Mouse (Mus musculus): ENCODE results near the gene Cenpn. TPM values are rescaled to one million over a fixed set of nuclear protein-coding genes. Genes with fewer than 3 reads are reported as not detected.

Cenpn gene
- polyA plus RNA-seq, 1 experiment from 2014 or later, result 29.5 TPM

- no peaks in the 10 kb centered on the region for H3K9me3 ChIP-seq
- peak overlapping the region; percentile 74 for H3K9ac ChIP-seq
- ATAC-seq, result peak; percentile 76
- peak overlapping the region; percentile 95 for H3K4me3 ChIP-seq (replicated peaks)
- peak overlapping the region; percentile 96 for H3K4me2 ChIP-seq (replicated peaks)
- H3K27me3 ChIP-seq (replicated peaks), result no peaks in the 10 kb centered on the region
- H3K4me1 ChIP-seq (replicated peaks), result peaks cover 13% of the 10 kb centered on the region
- H3K27ac ChIP-seq, result 0 out of 2 replicates have a peak overlapping the region, but pooled peaks have one; percentile 23
- no peaks in the 10 kb centered on the region for H3K36me3 ChIP-seq
- under 1% methylated on average over 62 of the region's 62 CpGs for WGBS
These were observed 22.2 kb downstream of the Cenpn start for GRCm38 (mm10) chr8:116943555-116944384.

- 13% methylated on average over 4 of the region's 4 CpGs for WGBS
- ATAC-seq, result no peak
- no peaks in the 10 kb centered on the region for H3K27me3 ChIP-seq (replicated peaks)
- peaks cover 13% of the 10 kb centered on the region for H3K4me1 ChIP-seq (replicated peaks)
- H3K4me2 ChIP-seq (replicated peaks), result peak overlapping the region; percentile 96
- H3K9me3 ChIP-seq, result no peaks in the 10 kb centered on the region
- H3K4me3 ChIP-seq (replicated peaks), result peak overlapping the region; percentile 95
- H3K27ac ChIP-seq, result no peak overlapping the region
- H3K9ac ChIP-seq, result peak overlapping the region; percentile 74
- H3K36me3 ChIP-seq, result no peaks in the 10 kb centered on the region
These were observed 22.8 kb downstream of the Cenpn start for GRCm38 (mm10) chr8:116944385-116944696.

- H3K27ac ChIP-seq, result no peak overlapping the region
- WGBS, result 83% methylated on average over 9 of the region's 9 CpGs
- H3K36me3 ChIP-seq, result no peaks in the 10 kb centered on the region
- peaks cover 13% of the 10 kb centered on the region for H3K4me1 ChIP-seq (replicated peaks)
- no peak overlapping the region for H3K9ac ChIP-seq
- no peaks in the 10 kb centered on the region for H3K27me3 ChIP-seq (replicated peaks)
- no peaks in the 10 kb centered on the region for H3K9me3 ChIP-seq
- H3K4me3 ChIP-seq (replicated peaks), result no peak overlapping the region
- no peak overlapping the region for H3K4me2 ChIP-seq (replicated peaks)
- ATAC-seq, result no peak
These were observed 23.8 kb downstream of the Cenpn start for GRCm38 (mm10) chr8:116945169-116945910.

- WGBS, result 71% methylated on average over 21 of the region's 21 CpGs
These were observed 24.8 kb downstream of the Cenpn start for GRCm38 (mm10) chr8:116946268-116946838.

GRCm38 (mm10) chr8:116946851-116947250 lies 25.3 kb downstream of the Cenpn start:
- Histone ChIP-seq H3K36me3 (no peaks in the 10 kb centered on the region), H3K27ac (no peak overlapping the region), H3K4me2 (replicated peaks) (peak overlapping the region; percentile 28; the same call in 1 of the 2 replicates), H3K4me1 (replicated peaks) (peaks cover 17% of the 10 kb centered on the region), H3K9me3 (no peaks in the 10 kb centered on the region), H3K4me3 (replicated peaks) (no peak overlapping the region), H3K27me3 (replicated peaks) (no peaks in the 10 kb centered on the region), H3K9ac (no peak overlapping the region)
- ATAC-seq, result no peak
- 85% methylated on average over 6 of the region's 6 CpGs for WGBS

More at GRCm38 (mm10) chr8:116946268-116946838, 24.8 kb downstream of the Cenpn start:
- Histone ChIP-seq H3K36me3 (no peaks in the 10 kb centered on the region), H3K4me1 (replicated peaks) (peaks cover 16% of the 10 kb centered on the region), H3K9ac (no peak overlapping the region), H3K27ac (no peak overlapping the region), H3K4me3 (replicated peaks) (no peak overlapping the region), H3K27me3 (replicated peaks) (no peaks in the 10 kb centered on the region), H3K9me3 (no peaks in the 10 kb centered on the region), H3K4me2 (replicated peaks) (peak overlapping the region; percentile 28)
- ATAC-seq, result no peak

GRCm38 (mm10) chr8:116947589-116947988 lies 26.1 kb downstream of the Cenpn start:
- Histone ChIP-seq H3K36me3 (no peaks in the 10 kb centered on the region), H3K4me2 (replicated peaks) (no peak overlapping the region), H3K27me3 (replicated peaks) (no peaks in the 10 kb centered on the region), H3K4me1 (replicated peaks) (peaks cover 17% of the 10 kb centered on the region), H3K4me3 (replicated peaks) (no peak overlapping the region), H3K27ac (no peak overlapping the region), H3K9me3 (no peaks in the 10 kb centered on the region), H3K9ac (no peak overlapping the region)
- no peak for ATAC-seq
- 71% methylated on average over 7 of the region's 7 CpGs for WGBS

- no peak overlapping the region for H3K4me2 ChIP-seq (replicated peaks)
- H3K27me3 ChIP-seq (replicated peaks), result no peaks in the 10 kb centered on the region
- no peak overlapping the region for H3K4me3 ChIP-seq (replicated peaks)
- peaks cover 9% of the 10 kb centered on the region for H3K4me1 ChIP-seq (replicated peaks)
- H3K9me3 ChIP-seq, result no peaks in the 10 kb centered on the region
- peaks cover 7% of the 10 kb centered on the region; the same call in 1 of the 2 replicates for H3K36me3 ChIP-seq
- WGBS, result 52% methylated on average over 5 of the region's 5 CpGs
- no peak overlapping the region for H3K27ac ChIP-seq
- ATAC-seq, result peak; percentile 75
- H3K9ac ChIP-seq, result no peak overlapping the region
These were observed 29.8 kb downstream of the Cenpn start for GRCm38 (mm10) chr8:116951369-116951768.

- WGBS, result 84% methylated on average over 2 of the region's 2 CpGs
- H3K4me1 ChIP-seq (replicated peaks), result peaks cover 8% of the 10 kb centered on the region
- H3K4me2 ChIP-seq (replicated peaks), result no peak overlapping the region
- H3K9me3 ChIP-seq, result no peaks in the 10 kb centered on the region
- no peaks in the 10 kb centered on the region for H3K27me3 ChIP-seq (replicated peaks)
- H3K9ac ChIP-seq, result no peak overlapping the region
- no peak overlapping the region for H3K27ac ChIP-seq
- peaks cover 11% of the 10 kb centered on the region; the same call in 1 of the 2 replicates for H3K36me3 ChIP-seq
- ATAC-seq, result no peak
- no peak overlapping the region for H3K4me3 ChIP-seq (replicated peaks)
These were observed 30.2 kb downstream of the Cenpn start for GRCm38 (mm10) chr8:116951778-116952177.

- no peak for ATAC-seq
- no peaks in the 10 kb centered on the region for H3K9me3 ChIP-seq
- 86% methylated on average over 8 of the region's 8 CpGs for WGBS
These were observed 30.9 kb downstream of the Cenpn start for GRCm38 (mm10) chr8:116952428-116952827.

GRCm38 (mm10) chr8:116954415-116954814 lies 32.9 kb downstream of the Cenpn start:
- Histone ChIP-seq H3K4me1 (replicated peaks) (peaks cover 4% of the 10 kb centered on the region; the same call in 1 of the 2 replicates), H3K27me3 (replicated peaks) (no peaks in the 10 kb centered on the region), H3K9me3 (no peaks in the 10 kb centered on the region), H3K27ac (no peak overlapping the region), H3K36me3 (peaks cover 14% of the 10 kb centered on the region; the same call in 1 of the 2 replicates), H3K4me3 (replicated peaks) (no peak overlapping the region), H3K9ac (no peak overlapping the region), H3K4me2 (replicated peaks) (no peak overlapping the region)
- no peak for ATAC-seq
- WGBS, result 90% methylated on average over 9 of the region's 9 CpGs

More at GRCm38 (mm10) chr8:116952428-116952827, 30.9 kb downstream of the Cenpn start:
- Histone ChIP-seq H3K27me3 (replicated peaks) (no peaks in the 10 kb centered on the region), H3K27ac (no peak overlapping the region), H3K36me3 (peaks cover 11% of the 10 kb centered on the region; the same call in 1 of the 2 replicates), H3K4me2 (replicated peaks) (no peak overlapping the region), H3K4me1 (replicated peaks) (peaks cover 8% of the 10 kb centered on the region), H3K9ac (no peak overlapping the region), H3K4me3 (replicated peaks) (no peak overlapping the region)

GRCm38 (mm10) chr8:116969531-116969930 lies 48.0 kb downstream of the Cenpn start:
- Histone ChIP-seq H3K4me1 (replicated peaks) (no peaks in the 10 kb centered on the region), H3K9ac (no peak overlapping the region), H3K36me3 (no peaks in the 10 kb centered on the region), H3K4me2 (replicated peaks) (no peak overlapping the region), H3K4me3 (replicated peaks) (no peak overlapping the region), H3K27me3 (replicated peaks) (no peaks in the 10 kb centered on the region), H3K27ac (no peak overlapping the region), H3K9me3 (no peaks in the 10 kb centered on the region)
- no peak for ATAC-seq
- 81% methylated on average over 6 of the region's 6 CpGs for WGBS

GRCm38 (mm10) chr8:116975066-116975465 lies 53.5 kb downstream of the Cenpn start:
- no peak overlapping the region for H3K9ac ChIP-seq
- no peaks in the 10 kb centered on the region for H3K27me3 ChIP-seq (replicated peaks)
- H3K4me3 ChIP-seq (replicated peaks), result no peak overlapping the region
- no peak for ATAC-seq
- no peaks in the 10 kb centered on the region for H3K9me3 ChIP-seq
- H3K4me1 ChIP-seq (replicated peaks), result peaks cover 3% of the 10 kb centered on the region; the same call in 1 of the 2 replicates
- 41% methylated on average over 5 of the region's 5 CpGs for WGBS
- 0 out of 2 replicates have a peak overlapping the region, but pooled peaks have one; percentile 2 for H3K4me2 ChIP-seq (replicated peaks)
- H3K27ac ChIP-seq, result no peak overlapping the region
- no peaks in the 10 kb centered on the region for H3K36me3 ChIP-seq
